Mouse (Mus musculus) cerebral cortex, adult 2 months (tissue): ENCODE results near the gene Lpar3.

Experiments used
- WGBS: fragments of 180-500 bp; shearing (Covaris S2); methylation state at CpG from one replicate; pipeline ENCODE4 v1.1.7; 2018; 5-methylcytosine and 5-hydroxymethylcytosine counted together

Gene Lpar3

DNA sequence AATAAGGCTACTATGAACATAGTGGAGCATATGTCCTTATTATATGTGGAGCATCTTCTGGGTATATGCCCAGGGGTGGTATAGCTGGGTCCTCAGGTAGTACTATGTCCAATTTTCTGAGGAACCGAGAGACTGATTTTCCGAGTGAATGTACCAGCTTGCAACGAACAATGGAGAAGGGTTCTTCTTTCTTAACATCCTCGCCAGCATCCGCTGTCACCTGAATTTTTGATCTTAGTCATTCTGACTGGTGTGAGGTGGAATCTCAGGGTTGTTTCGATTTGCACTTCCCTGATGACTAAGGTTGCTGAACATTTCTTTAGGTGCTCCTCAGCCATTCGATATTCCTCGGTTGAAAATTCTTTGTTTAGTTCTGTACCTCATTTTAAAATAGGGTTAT, 11.0 kb upstream of the Lpar3 start:
- WGBS: 94% methylated on average over 8 of the region's 8 CpGs

DNA sequence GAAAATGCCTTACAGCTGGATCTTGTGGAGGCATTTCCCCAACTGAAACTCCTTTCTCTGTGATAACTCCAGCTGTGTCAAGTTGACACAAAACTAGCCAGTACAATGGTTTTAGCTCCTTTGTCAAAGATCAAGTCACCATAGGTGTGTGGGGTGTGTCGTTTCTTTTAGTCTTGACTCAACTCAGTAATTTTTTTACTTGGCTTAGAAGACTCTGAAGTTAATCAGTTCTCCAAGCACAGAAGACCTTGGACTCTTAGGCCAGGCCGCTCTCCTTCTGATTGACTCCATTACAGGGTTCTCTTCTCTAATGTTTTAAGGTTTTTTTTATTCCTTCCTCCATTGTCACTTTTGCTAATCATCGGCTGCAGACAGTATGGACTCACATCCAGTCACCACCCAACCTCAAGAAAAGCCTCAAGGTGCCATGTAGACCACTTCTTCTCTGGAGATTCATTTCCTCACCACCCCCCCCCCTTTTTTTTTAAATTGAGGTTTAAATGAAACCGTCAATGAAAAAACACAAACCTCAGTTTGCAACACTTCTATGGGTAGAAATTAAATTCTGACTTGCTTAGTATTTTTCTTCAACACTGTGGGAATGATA, 9.5 kb upstream of the Lpar3 start:
- 89% methylated on average over 4 of the region's 4 CpGs for WGBS

DNA sequence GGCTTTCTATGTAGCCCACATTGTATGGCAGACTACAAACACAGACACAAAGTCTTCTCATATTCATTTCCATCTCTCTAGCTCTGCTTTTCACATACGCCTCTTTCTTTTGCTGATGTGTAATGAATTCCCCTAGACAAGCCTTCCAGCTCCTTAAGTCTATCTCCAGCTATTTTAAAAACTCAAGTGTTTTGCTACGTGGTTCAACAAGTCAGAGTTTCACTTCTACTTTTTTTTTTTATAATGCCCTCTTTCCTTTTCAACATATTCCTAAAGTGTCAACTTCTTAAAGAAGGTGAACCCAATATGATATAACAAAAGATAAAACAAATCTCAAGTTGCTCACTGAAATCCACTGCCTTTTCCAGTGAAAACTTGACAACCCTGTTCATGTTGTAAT, 8.8 kb upstream of the Lpar3 start:
- 47% methylated on average over 2 of the region's 2 CpGs for WGBS

DNA sequence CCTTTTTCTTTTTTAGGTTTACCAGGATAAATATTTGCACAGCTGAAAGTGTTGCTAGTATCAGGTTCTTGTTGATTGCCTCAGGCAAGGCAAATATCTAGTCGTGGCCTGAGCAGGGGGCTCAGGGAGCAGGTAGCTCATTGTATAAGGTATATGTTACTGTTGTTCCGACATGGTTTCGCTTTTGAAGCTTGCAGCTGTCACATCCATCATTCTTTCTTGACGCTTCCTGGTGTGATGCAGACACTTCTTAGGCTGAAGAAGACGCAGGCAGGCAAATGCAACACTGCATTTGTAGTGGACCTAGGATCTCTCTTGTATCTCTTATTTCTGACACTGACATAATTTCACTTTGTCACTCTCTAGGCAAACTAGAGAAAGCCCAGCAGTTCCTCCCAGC, 7.4 kb upstream of the Lpar3 start:
- WGBS: 91% methylated on average over 5 of the region's 5 CpGs

DNA sequence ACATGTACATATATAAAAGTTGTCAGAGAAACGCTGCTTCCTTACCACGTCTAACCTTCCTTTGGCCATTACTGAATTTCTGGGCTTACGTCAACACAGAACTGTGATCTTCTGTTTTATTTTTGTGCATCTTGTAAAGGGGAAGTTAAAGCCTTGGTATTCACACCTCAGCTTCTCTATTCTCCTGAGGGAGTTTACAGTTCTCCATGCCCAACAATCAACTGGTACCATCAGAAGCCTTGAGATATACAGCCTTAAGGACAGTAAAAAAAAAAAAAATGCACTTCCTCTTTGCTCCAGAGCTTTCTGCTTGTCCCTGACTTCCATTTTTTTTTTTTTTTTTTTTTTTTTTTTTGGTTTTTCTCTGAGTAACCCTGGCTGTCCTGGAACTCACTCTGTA, 4.2 kb upstream of the Lpar3 start:
- 84% methylated on average over 3 of the region's 3 CpGs for WGBS

DNA sequence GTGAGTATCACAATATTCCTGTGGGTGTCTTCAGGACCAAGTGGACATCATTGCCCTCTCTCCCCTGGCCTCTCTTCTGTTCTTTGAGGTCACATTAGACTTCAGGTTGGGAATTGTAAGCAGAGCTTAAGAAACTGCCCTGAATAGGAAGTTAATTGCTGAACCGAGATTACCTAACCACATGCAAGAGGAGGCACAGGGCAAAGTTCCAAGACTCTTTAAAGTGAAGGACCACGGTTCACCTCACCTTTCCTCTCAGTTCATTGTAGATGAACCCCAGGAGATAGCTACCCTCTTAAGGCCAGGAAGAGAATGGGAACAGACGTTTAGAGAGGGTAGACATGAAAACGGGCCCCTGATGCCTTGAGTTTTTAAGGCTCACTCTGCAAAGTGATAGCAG, 3.5 kb downstream of the Lpar3 start:
- 79% methylated on average over 4 of the region's 4 CpGs for WGBS

DNA sequence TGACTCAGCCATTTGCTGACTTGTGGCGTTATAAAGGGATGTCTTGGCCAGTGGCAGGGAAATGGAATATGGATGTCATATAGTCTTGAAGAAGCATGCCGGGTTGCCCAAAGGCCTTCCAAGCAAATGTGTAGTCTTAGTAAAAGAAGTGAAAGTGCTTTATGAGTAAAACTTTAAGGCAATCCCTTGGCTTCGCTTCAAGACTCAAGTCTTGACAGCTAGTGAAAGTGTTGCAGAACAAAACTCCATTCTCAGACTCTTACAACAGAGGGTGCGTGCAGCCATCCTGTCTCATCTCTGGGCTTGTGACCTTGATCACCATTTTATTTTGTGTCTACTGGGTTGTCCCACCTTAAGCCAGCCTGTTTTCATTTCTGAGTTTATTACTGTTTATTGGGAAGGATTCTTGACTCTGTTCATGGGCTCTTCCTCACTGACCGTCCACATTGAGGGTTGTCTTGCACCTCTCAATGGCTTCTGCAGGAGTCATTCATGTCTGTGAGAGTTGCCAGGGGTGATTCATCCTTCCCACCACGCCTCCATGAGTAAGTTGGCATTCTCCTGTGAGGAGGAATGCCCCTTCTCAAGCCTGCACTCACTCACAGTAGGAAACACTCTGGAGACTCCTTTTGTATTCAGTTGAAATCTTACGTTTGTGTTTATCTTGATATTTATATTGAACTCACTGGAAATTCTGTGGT, 4.4 kb downstream of the Lpar3 start:
- 76% methylated on average over 7 of the region's 7 CpGs for WGBS

DNA sequence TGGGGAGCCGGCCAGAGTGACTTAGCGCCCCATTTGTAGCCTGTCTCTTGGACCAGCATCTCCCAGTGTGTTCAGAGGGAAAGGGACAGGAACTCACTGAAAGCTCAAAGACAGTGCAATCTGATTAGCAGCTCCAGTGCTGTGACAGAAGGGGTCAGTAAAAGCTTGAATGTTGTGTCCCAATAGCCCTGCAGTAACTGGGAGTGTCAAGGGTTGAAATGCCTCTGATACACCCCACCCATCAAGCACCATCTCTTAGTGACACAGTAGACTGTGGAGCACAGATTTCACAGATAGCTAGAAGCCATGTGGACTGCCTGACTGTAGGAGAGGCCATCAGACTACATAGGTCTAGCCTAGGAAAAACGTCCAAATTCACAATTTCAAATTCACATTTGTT, 6.7 kb downstream of the Lpar3 start:
- 78% methylated on average over 3 of the region's 3 CpGs for WGBS

DNA sequence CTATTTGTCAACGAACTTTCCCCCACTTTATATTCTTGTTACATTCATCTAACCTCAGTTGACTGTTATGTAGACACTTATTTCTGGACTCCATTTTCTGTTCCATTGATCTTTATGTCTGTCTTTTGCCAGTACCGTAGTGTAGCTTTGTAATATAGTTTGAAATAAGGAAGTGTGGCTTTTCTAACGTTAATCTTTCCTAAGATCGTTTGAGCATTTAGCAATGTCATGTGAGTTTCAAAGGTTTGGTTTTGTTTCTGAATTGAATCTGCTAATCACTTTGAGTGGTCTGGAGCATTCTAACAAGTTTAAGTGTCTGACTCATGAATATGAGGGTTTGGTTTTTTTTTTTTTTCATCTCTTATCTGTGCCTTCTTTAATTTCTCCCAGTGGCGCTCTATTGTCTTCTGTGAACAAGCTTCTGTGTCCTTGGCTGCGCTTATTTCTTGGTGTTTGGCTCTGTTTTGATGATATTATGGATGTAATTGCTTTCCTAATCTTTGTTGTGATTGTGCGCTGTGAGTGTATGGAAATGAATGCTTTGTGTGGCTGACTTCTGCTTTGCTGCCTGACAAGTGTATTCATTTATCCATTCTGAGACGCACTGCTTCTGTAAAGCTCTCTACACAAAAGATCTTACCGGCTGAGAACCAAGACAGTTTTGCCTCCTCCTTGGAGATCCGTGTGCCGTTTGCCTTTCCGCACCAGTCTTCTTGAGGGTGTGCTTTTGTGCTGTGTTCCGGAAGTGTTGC, 8.0 kb downstream of the Lpar3 start:
- WGBS: 71% methylated on average over 13 of the region's 13 CpGs

DNA sequence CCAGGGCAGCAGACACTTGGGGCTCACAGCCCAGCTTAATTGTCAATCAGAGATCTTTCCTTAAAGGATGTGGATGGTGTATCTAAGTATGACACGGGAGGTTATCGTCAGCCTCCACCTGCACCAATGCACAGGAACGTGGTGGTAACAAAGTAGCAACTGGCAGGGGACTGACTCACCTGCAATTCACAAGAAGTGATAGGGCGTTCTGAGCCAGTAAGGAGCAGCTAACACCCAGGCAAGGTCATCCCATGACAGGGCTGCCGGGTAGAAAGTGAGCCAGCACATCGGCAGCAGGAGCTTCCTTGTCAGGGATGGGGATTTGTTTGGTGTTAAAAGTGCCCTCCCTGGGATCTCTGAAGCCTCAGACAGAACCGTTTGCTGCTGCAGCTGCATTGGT, 11.9 kb downstream of the Lpar3 start:
- WGBS: 86% methylated on average over 7 of the region's 7 CpGs

DNA sequence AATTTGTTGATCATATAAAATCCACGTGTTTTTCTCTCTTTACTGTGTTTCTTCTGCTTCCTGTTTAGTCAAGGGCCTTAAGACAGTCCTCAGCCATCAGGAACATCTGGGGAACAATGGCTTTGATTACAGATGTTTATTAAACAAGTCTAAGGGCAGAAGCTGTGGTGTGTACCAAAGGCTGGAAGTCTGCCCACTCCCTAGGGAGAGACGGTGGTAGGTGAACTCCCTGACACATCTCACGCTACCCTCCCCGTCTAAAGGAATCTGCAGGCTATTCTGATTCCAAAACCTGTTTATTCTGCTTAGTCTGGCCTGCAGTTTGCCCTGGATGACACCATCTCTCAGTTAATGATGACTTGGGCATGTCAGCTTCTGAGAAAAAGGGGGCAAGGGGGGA, 13.0 kb downstream of the Lpar3 start:
- 73% methylated on average over 4 of the region's 4 CpGs for WGBS

DNA sequence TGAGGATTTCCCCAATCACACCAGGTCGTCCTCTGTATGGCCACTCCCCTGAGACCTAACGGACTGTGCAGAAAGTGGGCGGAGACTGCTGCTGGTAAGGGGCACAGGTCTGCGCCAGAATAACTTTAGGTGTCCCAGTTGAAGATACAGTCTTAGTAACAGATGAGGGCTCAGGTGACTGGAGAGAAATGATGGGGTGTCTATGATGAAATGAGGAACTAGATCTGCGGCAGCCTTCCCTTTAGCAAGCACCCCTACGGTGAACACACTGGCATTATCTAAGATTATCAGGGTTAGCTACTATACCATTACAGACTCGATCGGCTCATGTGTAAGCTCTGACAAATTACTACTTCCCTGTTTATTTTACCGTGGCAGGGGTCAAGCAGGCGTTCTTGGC, 13.8 kb downstream of the Lpar3 start:
- 78% methylated on average over 10 of the region's 10 CpGs for WGBS

DNA sequence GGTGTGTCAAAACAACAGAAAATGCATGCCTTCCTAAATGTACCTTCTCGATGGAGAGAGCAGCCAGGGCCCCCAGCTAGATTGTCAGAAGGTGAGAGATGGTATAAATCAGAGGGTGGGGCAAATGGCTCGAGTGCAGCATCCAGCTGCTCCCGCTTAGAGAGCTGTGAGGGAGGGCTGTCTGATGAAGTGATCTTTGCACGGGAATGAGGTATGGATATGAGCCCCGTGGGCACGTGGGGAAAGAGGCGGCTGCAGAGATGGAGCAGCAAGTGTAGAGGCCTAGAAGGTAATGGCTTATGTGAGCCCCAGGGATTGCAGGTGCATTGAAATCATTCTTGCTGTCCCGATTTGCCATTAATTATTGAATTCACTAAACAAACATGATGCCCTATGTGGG, 15.5 kb downstream of the Lpar3 start:
- WGBS: 81% methylated on average over 8 of the region's 8 CpGs

DNA sequence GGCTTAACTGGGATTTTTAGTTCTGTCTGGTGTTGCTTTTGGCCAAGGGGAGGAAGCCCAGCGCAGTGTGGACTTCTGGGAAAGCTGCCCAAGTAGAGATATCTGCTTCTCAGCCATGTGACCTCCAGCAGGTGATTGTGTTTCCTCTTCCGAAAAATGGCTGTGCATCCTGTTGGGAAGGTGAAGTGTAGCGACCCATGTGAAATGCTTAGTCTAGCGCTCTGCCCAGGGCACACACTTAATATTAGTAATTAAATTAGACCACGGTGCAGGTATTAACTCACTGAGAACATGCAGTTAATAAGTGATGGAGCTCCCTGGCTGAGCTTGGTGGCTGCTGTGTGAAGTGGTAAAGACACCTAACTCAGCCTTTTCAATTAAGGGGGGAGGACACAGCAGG, 16.9 kb downstream of the Lpar3 start:
- WGBS: 79% methylated on average over 5 of the region's 5 CpGs

DNA sequence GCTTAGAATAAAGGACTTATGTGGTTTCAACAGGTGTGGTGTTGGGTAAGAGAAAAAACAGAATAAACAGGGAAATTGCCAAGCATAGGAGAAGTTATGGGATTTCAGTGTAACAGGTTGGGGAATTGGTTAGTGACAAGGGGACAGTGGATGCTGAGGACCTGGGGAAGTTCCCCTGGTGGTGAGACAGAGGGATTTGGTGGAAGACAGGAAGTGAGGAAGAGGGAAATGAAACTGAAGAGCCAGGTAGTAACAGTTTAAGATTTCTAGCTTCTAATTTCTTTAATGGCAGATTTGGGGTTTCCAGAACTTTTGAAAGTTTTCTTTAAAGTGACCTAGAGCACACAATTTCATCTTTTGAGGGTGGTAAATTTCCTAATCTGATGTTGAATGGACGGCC, 23.9 kb downstream of the Lpar3 start:
- 85% methylated on average over 1 of the region's 1 CpGs for WGBS

DNA sequence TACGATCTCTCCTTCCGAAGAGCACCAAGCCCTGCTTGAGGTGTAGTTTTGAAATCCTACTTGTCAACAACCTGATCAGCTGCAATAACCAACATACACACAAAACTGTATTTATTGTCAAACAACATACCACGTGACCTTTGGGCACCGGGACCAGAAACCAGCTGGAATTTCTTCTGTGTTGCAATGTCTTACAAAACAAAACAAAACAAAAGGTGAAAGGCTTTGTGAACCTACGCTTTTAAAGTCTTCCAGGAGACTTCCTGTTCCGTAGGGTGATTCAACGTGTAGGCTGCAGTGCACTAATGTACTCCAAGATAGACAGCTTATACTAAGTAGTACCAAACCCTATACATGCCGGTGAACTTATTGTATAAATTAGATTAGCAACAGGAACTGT, 25.8 kb downstream of the Lpar3 start:
- 78% methylated on average over 8 of the region's 8 CpGs for WGBS

DNA sequence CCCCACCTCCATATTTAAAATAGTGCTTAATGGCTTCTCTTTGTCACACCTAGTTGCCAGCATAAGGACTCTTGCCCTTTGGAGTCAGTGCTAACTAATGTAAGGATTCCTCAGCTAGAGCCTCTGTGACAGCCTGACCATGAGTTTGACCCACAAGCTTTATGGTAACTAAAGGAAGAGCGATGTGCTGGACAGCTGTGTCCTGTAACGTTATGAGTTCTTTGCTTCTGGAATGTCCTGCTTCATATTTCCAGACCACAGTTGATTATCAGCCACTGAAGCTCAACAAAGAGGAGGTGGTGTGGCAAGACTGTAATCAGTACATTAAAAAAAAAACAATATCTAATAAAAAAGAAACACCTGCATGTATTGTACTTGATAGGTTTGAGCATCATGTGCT, 26.2 kb downstream of the Lpar3 start:
- WGBS: 98% methylated on average over 2 of the region's 2 CpGs

DNA sequence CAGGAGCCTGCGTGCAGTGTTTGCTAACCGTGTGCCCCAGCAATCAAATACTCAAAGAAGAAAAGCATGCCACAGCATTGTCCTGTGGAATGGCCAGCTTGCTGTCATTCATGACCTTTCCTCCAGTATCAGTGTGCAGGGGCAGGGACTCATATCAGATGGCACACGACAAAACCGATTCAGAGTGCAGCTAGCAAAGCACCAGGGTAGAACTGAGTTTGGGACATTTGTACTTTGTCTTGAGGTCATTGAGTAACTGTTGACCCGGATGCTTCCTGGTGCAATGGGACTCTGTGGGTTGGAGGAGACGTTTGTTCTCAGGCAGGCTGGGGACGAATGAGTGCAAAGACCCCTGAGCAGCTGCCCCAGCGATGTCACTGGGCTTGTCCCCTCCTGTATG, 29.1 kb downstream of the Lpar3 start:
- WGBS: 89% methylated on average over 8 of the region's 8 CpGs

DNA sequence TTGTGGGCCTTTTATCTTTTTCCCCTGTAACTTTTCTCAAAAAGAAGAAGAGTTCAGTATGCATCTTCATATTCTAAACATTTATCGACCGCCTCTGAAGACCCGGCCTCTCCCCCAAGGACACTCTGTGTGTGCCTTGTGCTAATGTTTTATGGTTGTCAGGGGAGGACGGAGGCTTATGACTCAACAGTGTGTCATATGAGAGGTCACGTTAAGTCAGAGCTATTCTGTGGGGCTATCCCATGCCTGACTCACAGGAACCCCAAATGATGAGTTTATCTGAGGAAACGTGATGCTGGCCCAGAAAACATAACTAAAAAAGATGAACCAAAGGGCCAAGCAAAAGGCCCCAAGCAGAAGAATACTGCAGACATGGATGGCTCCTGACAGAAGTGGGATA, 31.0 kb downstream of the Lpar3 start:
- 95% methylated on average over 6 of the region's 6 CpGs for WGBS

DNA sequence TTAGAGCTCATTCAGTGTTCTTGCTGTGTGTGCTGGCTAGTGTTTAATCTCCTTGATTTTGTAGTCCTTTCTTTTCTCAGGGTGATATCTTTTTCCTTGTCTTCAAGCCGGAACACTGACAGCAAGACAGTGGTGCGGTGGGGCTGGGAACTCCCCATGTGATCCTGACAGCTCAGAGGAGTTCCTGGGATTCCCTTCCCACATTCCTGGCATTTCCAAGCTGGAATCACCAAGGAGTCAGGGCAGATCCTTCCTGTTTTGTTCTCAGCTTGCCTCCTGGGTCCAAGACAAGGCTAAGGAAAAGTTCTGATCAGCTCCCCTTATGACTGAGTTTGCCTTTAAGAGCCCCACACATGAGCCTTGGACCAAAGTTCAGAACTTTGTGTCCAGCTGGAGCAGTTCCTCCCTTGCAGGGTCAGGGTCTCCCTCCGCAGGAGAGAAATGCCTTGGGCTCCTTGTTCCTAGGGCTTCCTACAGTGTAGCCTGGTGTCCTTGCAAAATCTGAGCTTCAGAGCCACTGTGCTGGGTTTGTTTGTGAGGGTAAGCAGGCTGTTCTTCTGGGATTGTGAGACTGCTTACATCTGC, 33.1 kb downstream of the Lpar3 start:
- 70% methylated on average over 3 of the region's 3 CpGs for WGBS

DNA sequence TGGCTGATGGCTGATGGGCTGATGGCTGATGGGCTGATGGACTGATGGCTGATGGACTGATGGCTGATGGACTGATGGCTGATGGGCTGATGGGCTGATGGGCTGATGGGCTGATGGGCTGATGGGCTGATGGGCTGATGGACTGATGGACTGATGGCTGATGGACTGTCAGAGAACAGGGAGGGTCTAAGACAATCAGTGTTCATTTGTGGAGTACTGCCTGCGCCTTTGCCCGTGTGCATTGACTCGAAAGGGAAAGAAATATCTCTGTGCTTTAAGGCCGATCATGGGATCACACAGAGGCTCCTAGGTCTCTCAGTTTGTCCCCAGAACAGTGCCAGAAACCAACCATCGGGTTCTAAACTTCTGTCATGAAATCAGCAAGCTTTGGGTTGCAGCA, 34.4 kb downstream of the Lpar3 start:
- WGBS: 95% methylated on average over 5 of the region's 5 CpGs

DNA sequence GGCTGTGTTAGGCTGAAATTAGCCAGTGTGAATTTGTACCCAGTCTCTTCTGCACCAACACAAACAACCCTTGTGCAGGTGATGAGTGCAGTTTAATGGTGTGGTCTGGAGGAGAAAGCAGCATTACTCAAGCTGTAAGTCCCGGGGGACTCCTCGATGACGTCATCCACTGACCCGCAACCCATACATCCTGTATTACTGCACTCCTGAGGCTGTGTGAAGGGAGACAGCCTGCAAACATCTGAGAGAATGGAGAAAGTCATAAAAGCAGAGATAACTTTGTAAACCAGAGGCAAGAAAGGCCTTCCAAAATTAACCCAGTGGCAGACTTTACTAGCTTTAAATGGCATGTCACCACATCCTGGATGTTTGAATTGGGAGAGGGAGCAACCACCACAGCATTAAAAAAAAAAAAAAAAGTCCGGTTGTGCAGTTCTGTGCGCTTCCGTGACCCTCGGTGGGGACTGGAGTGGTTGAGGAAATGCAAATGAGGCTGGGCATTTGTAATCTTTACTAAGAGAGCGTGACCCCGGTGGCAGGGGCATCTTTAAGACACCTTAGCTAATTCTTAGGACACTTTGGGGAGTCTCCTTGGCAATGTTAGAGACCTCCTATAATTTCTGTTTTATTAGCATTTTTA, 36.8 kb downstream of the Lpar3 start:
- WGBS: 80% methylated on average over 10 of the region's 10 CpGs
